ENCODE assay signal across 8 mouse cellular contexts in the genomic region with DNA sequence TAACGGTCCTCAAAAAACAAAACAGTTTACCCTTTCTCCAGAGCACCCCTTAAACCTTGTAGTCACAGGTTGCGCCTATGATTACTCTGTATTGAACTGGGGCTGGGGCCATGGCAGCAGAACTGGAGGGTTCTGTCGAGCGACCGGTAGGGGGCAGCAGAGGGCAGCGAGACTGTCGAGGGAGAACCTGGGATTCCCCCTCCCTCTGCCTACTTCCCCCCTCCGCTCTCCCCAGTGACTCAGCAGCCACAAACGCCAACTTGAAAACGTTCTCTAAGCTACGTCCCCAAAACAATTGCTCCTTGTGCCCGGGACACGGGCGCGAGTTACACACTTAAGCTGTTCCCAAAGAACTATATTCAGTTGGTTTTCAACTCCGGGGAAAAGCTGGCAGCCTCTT. TPM values are rescaled to one million over a fixed set of nuclear protein-coding genes. Genes with fewer than 3 reads are reported as not detected.
DNase-seq lines count a peak whose midpoint lies in the region; ATAC-seq and TF ChIP-seq lines count a peak whose summit lies in the region.

No protein-coding gene starts in this region.

- peak; percentile 54 for ATAC-seq in Patski
- peak; percentile 44; the same call in 1 of the 2 replicates for ATAC-seq in hindbrain, embryonic 14.5 days (ENCODE audit: low FRiP score)

- peak overlapping the region; percentile 34 for H3K4me2 ChIP-seq in hindbrain, embryonic 14.5 days (replicated peaks)

- no peak for DNase-seq in Patski (ENCODE audit: low read depth, low spot score)
- DNase-seq in cerebellum, postnatal 14 days = peak; percentile 95 to 97
- DNase-seq in frontal cortex, postnatal 25 days (ENCODE audit: low spot score in 2 of 2) = peak; percentile 76 to 84
- peak; percentile 93 for DNase-seq in hindbrain, embryonic 14.5 days (ENCODE audit: low spot score)
- DNase-seq in layer of hippocampus, postnatal 25 days (ENCODE audit: extremely low spot score in 1 of 2, low spot score in 1 of 2) = peak; percentile 83 to 97
- peak; percentile 90 for DNase-seq in lung, postnatal 25 days (ENCODE audit: low spot score)
- peak; percentile 96 for DNase-seq in retina, embryonic 14.5 days (ENCODE audit: low spot score)
- DNase-seq in thymus, postnatal 36 days = peak; percentile 89 to 90

- peak; percentile 97 for TF ChIP-seq CTCF in Patski (IDR thresholded peaks at IDR 0.05)

- no peaks in the 10 kb centered on the region for H3K4me1 ChIP-seq in hindbrain, embryonic 14.5 days (replicated peaks; ENCODE audit: control insufficient read depth, insufficient read depth, low read length)

- POLR2A ChIA-PET in Patski (lab: Charles Lee) = no interaction called here

- no peaks in the 10 kb centered on the region for H3K36me3 ChIP-seq in hindbrain, embryonic 14.5 days (replicated peaks; ENCODE audit: control insufficient read depth, insufficient read depth)

- H3K27me3 ChIP-seq in Patski = no peaks in the 10 kb centered on the region
- H3K27me3 ChIP-seq in hindbrain, embryonic 14.5 days (ENCODE audit: control insufficient read depth, insufficient read depth, low read length) = no peaks in the 10 kb centered on the region

- in situ Hi-C loops in Patski (cut with MboI; ENCODE audit: low pct_unique_long_range_greater_than_20kb) = loop anchor here (5.0 kb wide), 1 partner anchor 77 kb away; no protein-coding TSS in a partner anchor

- 1% methylated on average over 16 of the region's 16 CpGs for WGBS in hindbrain, embryonic 14.5 days

- no peak overlapping the region for H3K9ac ChIP-seq in hindbrain, embryonic 14.5 days

- no peak overlapping the region for H3K4me3 ChIP-seq in hindbrain, embryonic 14.5 days (replicated peaks; ENCODE audit: low read length)

- no peak overlapping the region for H3K27ac ChIP-seq in hindbrain, embryonic 14.5 days

- H3K9me3 ChIP-seq in hindbrain, embryonic 14.5 days (ENCODE audit: control insufficient read depth, low read length) = no peaks in the 10 kb centered on the region

- CTCF ChIA-PET in Patski (lab: Charles Lee) = interaction anchor here (0.6 to 2.9 kb wide), 18 partner anchors 8 to 224 kb away, joined by 3 to 69 read pairs (median 4); no protein-coding TSS in a partner anchor

RNA-seq across cellular contexts. Expression of gene Tcp11, which starts 4.5 kb away (rescaled TPM):
- polyA plus RNA-seq in Patski (2021) = 0.05 TPM
- polyA plus RNA-seq in hindbrain, embryonic 14.5 days (2014; fragmentation: Nextera tagmentation; extraction: Ambion mirVana) = 0.94 and 1.6 TPM in 2 replicates
- total RNA-seq in layer of hippocampus, postnatal 25 days (2021) = 1 to 10 TPM; 1.2 to 1.3 TPM

RNA-seq across cellular contexts. Expression of gene Scube3, which starts 57.0 kb away (rescaled TPM):
- 17.9 TPM for polyA plus RNA-seq in Patski (2021)
- 4.7 and 6.6 TPM in 2 replicates for polyA plus RNA-seq in hindbrain, embryonic 14.5 days (2014; fragmentation: Nextera tagmentation; extraction: Ambion mirVana)
- total RNA-seq in layer of hippocampus, postnatal 25 days (2021) = 1 to 10 TPM; 1.0 to 1.1 TPM
